Mouse (Mus musculus): ENCODE results near the gene Fgfr3. TPM values are rescaled to one million over a fixed set of nuclear protein-coding genes. Genes with fewer than 3 reads are reported as not detected.

Gene Fgfr3
- polyA plus RNA-seq, 1 experiment from 2014 or later: 13.4 TPM

DNA sequence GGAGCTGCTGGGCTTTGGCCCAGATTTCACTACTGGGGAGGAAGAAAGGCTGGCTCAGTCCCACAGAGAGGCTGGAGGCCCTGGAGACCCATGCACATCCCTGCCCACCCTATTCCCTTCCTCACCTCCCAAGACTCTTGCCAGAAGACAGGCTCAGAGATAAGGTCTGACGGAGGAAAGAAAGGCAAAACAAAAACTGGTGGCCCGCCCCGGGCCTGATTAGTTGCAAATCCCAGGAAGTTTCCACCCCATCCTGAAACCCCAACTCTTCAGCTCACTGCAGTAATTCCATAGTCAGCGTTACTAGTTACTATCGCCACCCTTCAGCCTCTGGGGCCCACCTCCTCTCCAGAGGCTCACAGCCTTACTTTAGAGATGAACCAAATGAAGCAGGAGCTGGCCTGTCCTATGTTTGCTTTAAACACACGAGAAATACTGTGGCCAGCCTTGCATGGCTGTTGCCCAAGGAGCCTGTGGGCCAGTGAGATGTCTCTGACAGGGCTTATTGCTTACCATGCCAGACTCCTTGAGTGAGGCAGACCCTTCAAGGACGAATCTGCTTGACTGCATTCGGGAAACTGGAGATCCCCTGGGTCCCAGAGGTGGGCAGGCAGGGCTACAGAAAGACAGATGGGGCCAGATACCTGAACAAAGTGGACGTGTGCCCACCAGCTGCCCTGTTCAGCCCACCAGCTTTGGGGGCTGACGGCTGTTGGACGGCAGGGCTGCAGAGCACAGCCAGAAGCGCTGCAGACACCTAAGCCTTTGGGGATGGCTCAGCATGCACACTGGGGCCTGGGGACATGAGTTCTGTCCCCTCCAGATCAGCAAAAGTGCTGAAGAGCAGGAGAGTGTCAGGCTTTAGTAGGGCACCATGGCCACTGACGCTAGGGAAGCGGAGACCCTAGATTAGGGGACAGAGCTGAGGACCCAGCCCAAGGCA is 32.9 kb upstream of the Fgfr3 start:
- Histone ChIP-seq H3K9ac (peak overlapping the region; percentile 12; the same call in 1 of the 2 replicates), H3K4me3 (no peak overlapping the region), H3K36me3 (no peaks in the 10 kb centered on the region), H3K9me3 (no peaks in the 10 kb centered on the region), H3K4me1 (peaks cover 26% of the 10 kb centered on the region), H3K27me3 (0 out of 2 replicates have a peak, but pooled peaks cover 14% of the 10 kb centered on the region), H3K27ac (no peak overlapping the region), H3K4me2 (replicated peaks) (no peak overlapping the region)
- no peak for ATAC-seq (ENCODE audit: insufficient number of reproducible peaks, insufficient read depth, low FRiP score, low TSS enrichment)
- 59% methylated on average over 14 of the region's 14 CpGs for WGBS

DNA sequence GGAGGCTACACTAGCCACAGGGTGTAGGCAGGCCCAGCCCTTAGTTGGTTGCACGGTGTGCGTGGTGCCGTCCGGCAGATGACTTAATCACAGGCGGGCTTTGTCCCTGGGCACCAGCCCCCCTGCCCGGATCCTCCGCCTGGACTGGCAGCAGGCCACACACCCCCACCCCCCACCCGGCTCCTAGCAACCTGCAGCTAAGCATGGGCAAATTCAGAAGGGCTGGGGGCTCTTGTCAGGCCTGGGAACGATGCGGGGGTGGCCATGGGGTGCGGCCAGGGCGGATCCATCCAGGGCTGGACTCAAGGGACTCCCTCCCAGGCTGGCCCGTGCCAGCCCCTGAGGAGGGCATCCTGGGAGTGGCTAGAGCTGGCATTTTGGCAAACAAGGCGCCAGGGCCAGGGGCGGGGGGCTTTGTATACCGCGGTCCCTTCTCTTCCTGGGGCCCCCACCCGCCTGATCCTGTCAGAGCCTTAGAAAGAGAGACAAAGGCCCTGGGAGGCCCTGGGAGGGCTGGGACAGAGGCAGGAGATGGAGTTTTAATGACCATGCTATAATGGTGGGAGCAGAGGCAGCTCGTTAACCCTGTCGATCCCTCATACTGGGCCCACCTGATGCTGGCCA is 32.1 kb upstream of the Fgfr3 start:
- Histone ChIP-seq H3K4me3 (no peak overlapping the region), H3K4me2 (replicated peaks) (no peak overlapping the region), H3K4me1 (peaks cover 26% of the 10 kb centered on the region), H3K27ac (no peak overlapping the region), H3K36me3 (no peaks in the 10 kb centered on the region), H3K27me3 (peaks cover 20% of the 10 kb centered on the region), H3K9me3 (no peaks in the 10 kb centered on the region), H3K9ac (peak overlapping the region; percentile 12; the same call in 1 of the 2 replicates)
- 52% methylated on average over 20 of the region's 20 CpGs for WGBS
- ATAC-seq (ENCODE audit: insufficient number of reproducible peaks, insufficient read depth, low FRiP score, low TSS enrichment): 0 out of 2 replicates have a peak, but pooled peaks have one; percentile 1

DNA sequence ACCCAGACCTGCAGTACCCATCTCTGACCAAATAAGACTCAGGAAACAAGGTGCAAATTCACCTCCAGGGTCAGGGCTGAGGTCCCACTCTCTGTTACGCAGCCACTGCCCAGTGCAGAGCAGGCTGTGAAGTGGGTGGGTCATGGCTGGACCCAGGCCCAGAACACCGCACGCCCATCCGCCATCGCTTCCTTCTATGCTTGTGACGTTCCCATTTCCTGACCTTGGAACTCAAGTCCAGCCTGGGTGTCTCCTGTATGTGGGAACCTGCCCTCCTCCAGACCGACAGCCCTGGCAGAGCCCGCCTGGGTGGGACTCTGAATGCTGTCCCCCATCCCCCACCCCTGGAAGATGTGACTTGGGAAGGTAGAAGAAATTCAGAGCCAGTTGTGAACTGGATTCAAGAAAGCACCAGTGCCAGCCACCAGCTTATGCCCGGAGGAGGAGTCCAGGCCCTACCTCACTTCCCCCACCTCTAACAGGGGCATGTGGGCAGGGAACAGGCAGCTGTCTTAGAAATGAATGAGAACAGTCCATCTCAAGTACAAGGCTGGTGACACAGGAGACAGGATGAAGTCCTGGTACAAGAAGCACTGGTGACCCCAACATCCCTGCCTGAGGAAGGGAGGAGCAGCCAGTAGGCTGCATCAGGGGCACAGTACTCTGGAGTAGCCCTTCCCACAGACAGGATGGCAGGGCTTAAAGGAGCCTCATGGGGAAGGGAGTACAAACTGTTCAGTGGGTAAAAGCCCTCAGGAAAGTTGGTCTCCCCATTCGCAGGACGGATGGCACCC is 31.4 kb upstream of the Fgfr3 start:
- Histone ChIP-seq H3K36me3 (no peaks in the 10 kb centered on the region), H3K27ac (no peak overlapping the region), H3K4me3 (no peak overlapping the region), H3K9ac (0 out of 2 replicates have a peak overlapping the region, but pooled peaks have one; percentile 12), H3K4me2 (replicated peaks) (no peak overlapping the region), H3K9me3 (no peaks in the 10 kb centered on the region), H3K4me1 (peaks cover 31% of the 10 kb centered on the region), H3K27me3 (peaks cover 25% of the 10 kb centered on the region)
- WGBS: 78% methylated on average over 11 of the region's 11 CpGs
- ATAC-seq (ENCODE audit: insufficient number of reproducible peaks, insufficient read depth, low FRiP score, low TSS enrichment): 0 out of 2 replicates have a peak, but pooled peaks have one; percentile 0

DNA sequence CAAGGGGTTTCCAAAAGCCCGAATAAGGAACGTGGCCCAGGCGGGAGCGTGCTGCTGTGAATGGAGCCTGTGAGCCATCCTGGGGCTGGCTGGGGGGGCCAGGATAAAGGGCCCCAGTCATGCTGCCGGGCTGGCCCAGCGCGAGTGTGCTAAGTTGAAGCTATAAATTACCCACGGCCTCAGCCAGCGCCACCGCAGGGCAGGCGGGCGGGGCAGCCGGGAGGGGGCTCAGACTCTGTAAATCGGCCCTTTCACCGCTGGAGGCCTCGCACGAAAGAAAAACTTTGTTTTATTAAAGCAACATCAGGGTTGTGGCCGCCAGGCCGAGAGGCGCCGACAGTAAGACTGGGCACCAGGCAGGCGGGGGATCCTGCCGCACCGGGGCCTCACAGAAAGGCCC is 29.1 kb upstream of the Fgfr3 start:
- H3K4me1 ChIP-seq: peaks cover 42% of the 10 kb centered on the region
- H3K9ac ChIP-seq: peak overlapping the region; percentile 12
- H3K27ac ChIP-seq: peak overlapping the region; percentile 81
- ATAC-seq (ENCODE audit: insufficient number of reproducible peaks, insufficient read depth, low FRiP score, low TSS enrichment): peak; percentile 47
- no peaks in the 10 kb centered on the region for H3K36me3 ChIP-seq
- H3K27me3 ChIP-seq: peaks cover 41% of the 10 kb centered on the region
- WGBS: 2% methylated on average over 24 of the region's 24 CpGs
- H3K9me3 ChIP-seq: no peaks in the 10 kb centered on the region
- H3K4me2 ChIP-seq (replicated peaks): peak overlapping the region; percentile 33
- no peak overlapping the region; the same call in 1 of the 2 replicates for H3K4me3 ChIP-seq

DNA sequence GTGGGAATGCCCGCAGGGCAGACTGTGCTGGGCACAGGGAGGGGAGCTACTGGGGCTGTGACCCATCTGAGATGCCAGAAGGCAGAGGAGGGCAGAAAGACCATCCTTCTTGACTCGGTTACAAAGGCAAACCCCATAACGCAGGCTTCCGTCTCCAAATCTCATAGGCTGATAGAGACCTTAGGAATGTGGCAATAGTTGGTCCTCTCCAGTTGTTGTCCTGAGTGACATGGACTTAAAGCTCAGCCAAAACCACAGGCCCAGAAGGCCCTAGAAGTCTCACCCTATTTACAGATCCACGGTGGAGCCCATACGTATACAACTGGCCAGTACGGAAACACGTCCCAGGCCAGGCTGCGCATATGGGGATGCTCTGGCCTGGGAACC is 27.0 kb upstream of the Fgfr3 start:
- Histone ChIP-seq H3K9ac (peak overlapping the region; percentile 72; the same call in 1 of the 2 replicates), H3K36me3 (no peaks in the 10 kb centered on the region), H3K4me1 (peaks cover 46% of the 10 kb centered on the region), H3K4me3 (no peak overlapping the region), H3K27me3 (peaks cover 39% of the 10 kb centered on the region), H3K27ac (0 out of 2 replicates have a peak overlapping the region, but pooled peaks have one; percentile 11), H3K4me2 (replicated peaks) (peak overlapping the region; percentile 91; the same call in 1 of the 2 replicates), H3K9me3 (no peaks in the 10 kb centered on the region)
- no peak for ATAC-seq (ENCODE audit: insufficient number of reproducible peaks, insufficient read depth, low FRiP score, low TSS enrichment)
- WGBS: 55% methylated on average over 9 of the region's 9 CpGs

DNA sequence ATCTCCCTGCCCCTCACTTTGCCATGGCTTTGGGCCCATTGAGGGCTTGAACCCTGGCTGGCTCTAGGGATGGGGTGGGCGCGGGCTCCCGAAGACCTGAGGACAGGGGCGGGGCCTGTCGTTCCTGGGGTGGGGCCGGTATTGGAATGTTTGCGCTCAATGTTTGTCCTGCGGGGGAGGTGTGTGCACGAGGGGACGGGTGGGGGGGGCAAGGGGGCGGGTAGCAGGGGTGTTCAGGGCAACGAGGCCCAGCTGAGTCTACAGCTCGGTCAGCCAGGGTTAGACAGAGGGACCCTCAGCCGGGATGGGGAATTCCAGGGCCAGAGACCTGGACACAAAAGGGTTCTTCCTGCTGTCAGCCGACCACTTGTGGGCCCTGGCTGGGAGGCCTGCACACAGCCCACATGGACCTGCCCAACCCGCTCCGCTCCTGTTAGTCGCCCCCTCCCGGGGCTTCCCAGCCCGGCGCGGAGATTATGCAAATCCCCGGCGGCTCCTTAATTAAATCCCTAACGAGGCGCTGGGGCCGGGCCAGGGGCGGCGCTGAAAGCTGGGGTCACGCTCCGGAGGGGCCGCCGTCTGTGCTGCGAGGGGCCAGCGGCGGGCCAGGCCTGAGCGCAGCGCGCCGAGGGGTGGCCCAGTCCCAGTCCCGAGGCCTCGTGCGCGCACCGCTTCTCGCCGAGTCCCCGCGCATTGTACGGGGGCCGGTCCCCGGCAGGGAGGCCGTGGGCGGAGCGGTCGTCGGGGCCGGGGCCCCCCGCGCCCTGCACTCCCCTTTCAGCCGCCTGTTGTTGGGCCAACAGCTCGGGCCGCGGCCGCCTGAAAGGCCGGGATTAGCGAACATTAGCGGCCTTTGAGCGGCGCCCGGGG is 26.4 kb upstream of the Fgfr3 start:
- Histone ChIP-seq H3K9me3 (no peaks in the 10 kb centered on the region), H3K4me2 (replicated peaks) (peak overlapping the region; percentile 91), H3K27ac (peak overlapping the region; percentile 66; the same call in 1 of the 2 replicates), H3K27me3 (peaks cover 36% of the 10 kb centered on the region), H3K9ac (peak overlapping the region; percentile 72), H3K4me1 (peaks cover 46% of the 10 kb centered on the region), H3K4me3 (peak overlapping the region; percentile 43), H3K36me3 (no peaks in the 10 kb centered on the region)
- ATAC-seq (ENCODE audit: insufficient number of reproducible peaks, insufficient read depth, low FRiP score, low TSS enrichment): peak; percentile 47; the same call in 1 of the 2 replicates
- WGBS: 3% methylated on average over 60 of the region's 71 CpGs

DNA sequence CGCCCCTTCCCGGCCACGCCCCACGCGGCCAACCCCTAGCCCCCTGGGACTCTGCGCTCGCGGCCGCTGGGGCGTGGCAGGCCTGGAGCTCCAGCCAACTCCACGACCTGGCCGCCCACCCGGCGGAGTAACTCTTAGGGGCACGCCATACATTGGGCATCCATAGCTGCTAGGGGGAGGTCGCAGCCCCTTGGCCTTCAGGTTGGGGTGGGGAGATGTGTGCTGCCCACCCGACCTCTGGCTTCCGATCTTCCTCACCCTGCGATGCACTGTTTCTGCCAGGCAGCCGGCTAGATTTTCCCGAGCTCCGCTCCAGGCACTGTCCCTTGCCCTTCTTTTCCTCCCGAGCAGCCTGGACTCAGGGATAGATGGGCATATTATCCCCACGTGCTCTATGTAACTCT is 25.8 kb upstream of the Fgfr3 start:
- peaks cover 31% of the 10 kb centered on the region for H3K27me3 ChIP-seq
- H3K9ac ChIP-seq: peak overlapping the region; percentile 72
- peak overlapping the region; percentile 66; the same call in 1 of the 2 replicates for H3K27ac ChIP-seq
- H3K9me3 ChIP-seq: no peaks in the 10 kb centered on the region
- H3K4me3 ChIP-seq: peak overlapping the region; percentile 43
- WGBS: under 1% methylated on average over 23 of the region's 24 CpGs
- no peak for ATAC-seq (ENCODE audit: insufficient number of reproducible peaks, insufficient read depth, low FRiP score, low TSS enrichment)
- H3K36me3 ChIP-seq: no peaks in the 10 kb centered on the region
- peaks cover 52% of the 10 kb centered on the region for H3K4me1 ChIP-seq
- H3K4me2 ChIP-seq (replicated peaks): peak overlapping the region; percentile 91

DNA sequence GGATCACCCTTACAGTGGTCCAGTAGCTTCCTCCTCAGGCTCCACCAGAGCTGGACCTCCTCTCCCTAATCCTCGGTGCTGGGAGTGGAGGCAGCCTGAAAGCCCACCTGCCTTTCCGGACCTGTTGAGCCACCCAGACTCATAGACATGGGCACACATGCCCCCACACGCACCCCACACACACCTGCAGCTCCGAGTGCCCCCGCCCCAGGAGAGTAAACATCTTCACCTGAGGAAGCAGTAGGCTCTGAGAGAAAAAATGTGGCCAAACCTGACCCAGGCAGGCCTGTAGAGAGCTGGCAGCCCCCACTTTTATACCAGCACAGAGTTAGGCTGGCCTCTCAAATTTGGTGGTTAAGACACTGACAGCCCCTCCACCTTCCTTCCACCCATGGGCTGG is 25.0 kb upstream of the Fgfr3 start:
- 50% methylated on average over 5 of the region's 5 CpGs for WGBS
- no peaks in the 10 kb centered on the region for H3K9me3 ChIP-seq
- H3K27ac ChIP-seq: peak overlapping the region; percentile 51
- H3K4me2 ChIP-seq (replicated peaks): no peak overlapping the region
- no peak overlapping the region for H3K9ac ChIP-seq
- H3K4me3 ChIP-seq: no peak overlapping the region
- H3K27me3 ChIP-seq: peaks cover 31% of the 10 kb centered on the region
- H3K4me1 ChIP-seq: peaks cover 55% of the 10 kb centered on the region
- no peak for ATAC-seq (ENCODE audit: insufficient number of reproducible peaks, insufficient read depth, low FRiP score, low TSS enrichment)
- H3K36me3 ChIP-seq: no peaks in the 10 kb centered on the region

DNA sequence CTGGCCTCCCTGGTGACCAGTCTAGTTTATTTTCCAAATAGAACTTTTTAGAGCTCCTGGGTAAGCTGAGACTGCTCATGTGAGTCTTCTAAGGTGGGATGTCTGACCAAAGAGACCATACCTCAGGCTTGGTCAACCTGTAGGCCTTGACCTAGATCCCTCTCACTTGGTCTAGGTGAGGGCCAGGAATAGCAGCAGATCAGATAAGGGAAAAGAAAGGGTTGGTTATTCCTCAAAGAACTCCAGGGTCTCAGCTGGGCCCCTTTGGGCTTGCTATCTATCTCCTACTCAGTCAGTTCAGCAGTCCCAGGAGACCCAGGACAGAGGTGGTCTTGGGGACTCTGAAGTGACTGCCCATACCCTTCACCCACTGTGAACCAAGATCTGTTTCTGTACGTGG is 23.9 kb upstream of the Fgfr3 start:
- WGBS: 41% methylated on average over 1 of the region's 1 CpGs
- Histone ChIP-seq H3K27ac (no peak overlapping the region), H3K36me3 (no peaks in the 10 kb centered on the region), H3K4me3 (no peak overlapping the region), H3K4me1 (peaks cover 46% of the 10 kb centered on the region), H3K9me3 (no peaks in the 10 kb centered on the region), H3K4me2 (replicated peaks) (no peak overlapping the region), H3K27me3 (peaks cover 34% of the 10 kb centered on the region), H3K9ac (no peak overlapping the region)
- ATAC-seq (ENCODE audit: insufficient number of reproducible peaks, insufficient read depth, low FRiP score, low TSS enrichment): no peak

DNA sequence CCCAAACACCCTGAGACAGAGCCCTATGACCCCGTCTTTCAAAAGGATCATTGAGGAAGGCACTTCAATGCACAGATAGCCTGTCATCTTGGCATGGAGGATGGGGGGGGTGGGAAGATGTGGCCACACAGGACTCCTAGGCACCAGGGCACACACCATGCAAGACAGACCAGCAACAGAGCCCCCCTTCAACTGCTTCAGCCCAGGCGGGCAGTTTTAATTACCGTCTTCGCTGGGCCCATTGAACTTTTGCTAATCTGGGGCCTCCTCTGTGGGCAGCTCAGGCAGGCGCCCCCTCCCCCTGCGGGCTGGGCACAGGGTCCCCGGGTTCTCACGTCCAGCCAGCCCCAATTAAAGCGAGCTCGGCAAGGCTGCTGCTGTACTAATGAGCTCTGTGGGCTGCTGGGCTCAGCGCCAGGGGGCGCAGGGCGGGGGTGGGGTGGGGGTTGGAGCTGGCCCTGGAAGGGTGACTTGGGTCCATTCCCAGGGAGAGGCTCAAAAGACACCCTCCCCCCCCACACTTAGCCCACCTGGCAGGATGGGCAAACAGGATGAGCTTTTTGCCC is 23.4 kb upstream of the Fgfr3 start:
- Histone ChIP-seq H3K4me2 (replicated peaks) (no peak overlapping the region), H3K4me3 (no peak overlapping the region), H3K4me1 (peaks cover 42% of the 10 kb centered on the region), H3K27me3 (peaks cover 34% of the 10 kb centered on the region), H3K9ac (no peak overlapping the region), H3K9me3 (no peaks in the 10 kb centered on the region), H3K27ac (no peak overlapping the region), H3K36me3 (no peaks in the 10 kb centered on the region)
- WGBS: 18% methylated on average over 12 of the region's 13 CpGs
- no peak for ATAC-seq (ENCODE audit: insufficient number of reproducible peaks, insufficient read depth, low FRiP score, low TSS enrichment)

Data from embryonic facial prominence, embryonic 12.5 days (tissue).